Mouse (Mus musculus) liver, embryonic 15.5 days (tissue): ENCODE data around the gene Bri3bp. TPM values are rescaled to one million over a fixed set of nuclear protein-coding genes. Genes with fewer than 3 reads are reported as not detected.
"Not testable (repeated sequence)": the region's sequence is repeated elsewhere in the genome, so short reads cannot be mapped to it uniquely, and the experiment has no call there.

ENCODE experiments used
- ATAC-seq: fragments of 200-750 bp; cut with Nextera tagmentation; 2 replicates; pipeline ENCODE4 v1.8.0; 2017; ENCODE audit warnings: moderate number of reproducible peaks, mild to moderate bottlenecking, moderate library complexity; ENCODE audit not compliant: insufficient read depth
- H3K27ac ChIP-seq: fragments of 300-500 bp; sonication (generic); replicated peaks from 2 replicates; pipeline ENCODE4 v1.5.1; 2015; ENCODE audit warnings: mild to moderate bottlenecking, inconsistent platforms
- H3K27me3 ChIP-seq: fragments of 300-500 bp; sonication (generic); 2 replicates; pipeline ENCODE4 v1.6.1; 2015; ENCODE audit warnings: mild to moderate bottlenecking, inconsistent platforms
- H3K36me3 ChIP-seq: fragments of 300-500 bp; sonication (generic); replicated peaks from 2 replicates; pipeline ENCODE4 v1.6.1; 2015; ENCODE audit warnings: moderate library complexity, mild to moderate bottlenecking, inconsistent platforms
- H3K4me1 ChIP-seq: fragments of 300-500 bp; sonication (generic); replicated peaks from 2 replicates; pipeline ENCODE4 v1.6.1; 2015; ENCODE audit warnings: inconsistent platforms
- H3K4me2 ChIP-seq: fragments of 300-500 bp; sonication (generic); 2 replicates; pipeline ENCODE4 v1.6.1; 2015; ENCODE audit warnings: moderate library complexity, mild to moderate bottlenecking, inconsistent platforms
- H3K4me3 ChIP-seq: fragments of 300-500 bp; sonication (generic); replicated peaks from 2 replicates; pipeline ENCODE4 v1.5.1; 2015; ENCODE audit warnings: mild to moderate bottlenecking, inconsistent platforms
- H3K9ac ChIP-seq: fragments of 300-500 bp; sonication (generic); 2 replicates; pipeline ENCODE4 v1.6.1; 2015; ENCODE audit warnings: moderate library complexity, mild to moderate bottlenecking, inconsistent platforms
- H3K9me3 ChIP-seq: fragments of 300-500 bp; sonication (generic); replicated peaks from 2 replicates; pipeline ENCODE4 v1.6.1; 2016; ENCODE audit warnings: inconsistent platforms
- WGBS: fragments of 180-500 bp; shearing (Covaris S2); methylation state at CpG from one replicate; pipeline ENCODE4 v1.1.7; 2015; ENCODE audit warnings: mixed read lengths; ENCODE audit not compliant: insufficient replicate concordance; 5-methylcytosine and 5-hydroxymethylcytosine counted together
- polyA plus RNA-seq: library from polyadenylated mRNA; unstranded; fragments of >200 nt; fragmentation: Nextera tagmentation; extraction: Ambion mirVana; gene quantifications from 2 replicates; pipeline ENCODE4 v1.2.1, GENCODE M21; 2015

Bri3bp gene
- polyA plus RNA-seq, 1 experiment from 2014 or later = 23.5 TPM

GRCm38 (mm10) chr5:125487375-125488115 lies 46.2 kb downstream of the Bri3bp start:
- no peak overlapping the region for H3K4me3 ChIP-seq
- ATAC-seq = no peak
- H3K4me2 ChIP-seq = no peak overlapping the region
- H3K27ac ChIP-seq = no peak overlapping the region
- no peaks in the 10 kb centered on the region for H3K9me3 ChIP-seq
- 69% methylated on average over 11 of the region's 11 CpGs for WGBS
- H3K27me3 ChIP-seq = no peaks in the 10 kb centered on the region
- peaks cover 46% of the 10 kb centered on the region for H3K36me3 ChIP-seq
- peaks cover 11% of the 10 kb centered on the region for H3K4me1 ChIP-seq
- H3K9ac ChIP-seq = no peak overlapping the region

GRCm38 (mm10) chr5:125488116-125488455 lies 46.7 kb downstream of the Bri3bp start:
- Histone ChIP-seq H3K4me3 (no peak overlapping the region), H3K4me2 (no peak overlapping the region), H3K9me3 (no peaks in the 10 kb centered on the region), H3K9ac (no peak overlapping the region), H3K4me1 (peaks cover 7% of the 10 kb centered on the region), H3K27me3 (no peaks in the 10 kb centered on the region), H3K36me3 (peaks cover 45% of the 10 kb centered on the region), H3K27ac (no peak overlapping the region)
- WGBS = 58% methylated on average over 4 of the region's 4 CpGs
- no peak for ATAC-seq

GRCm38 (mm10) chr5:125488953-125489352 lies 47.6 kb downstream of the Bri3bp start:
- not testable (repeated sequence) for H3K9ac ChIP-seq, ATAC-seq, H3K27ac ChIP-seq, H3K4me3 ChIP-seq, H3K4me1 ChIP-seq, H3K27me3 ChIP-seq, H3K9me3 ChIP-seq, H3K4me2 ChIP-seq
- WGBS = 80% methylated on average over 5 of the region's 5 CpGs
- peaks cover 39% of the 10 kb centered on the region for H3K36me3 ChIP-seq

GRCm38 (mm10) chr5:125491107-125491506 lies 49.7 kb downstream of the Bri3bp start:
- ATAC-seq = no peak
- Histone ChIP-seq H3K27ac (no peak overlapping the region), H3K36me3 (peaks cover 22% of the 10 kb centered on the region; the same call in 1 of the 2 replicates), H3K9me3 (no peaks in the 10 kb centered on the region), H3K27me3 (no peaks in the 10 kb centered on the region), H3K4me2 (no peak overlapping the region), H3K4me3 (no peak overlapping the region), H3K9ac (no peak overlapping the region), H3K4me1 (no peaks in the 10 kb centered on the region)
- 84% methylated on average over 10 of the region's 10 CpGs for WGBS

- Histone ChIP-seq H3K9me3 (no peaks in the 10 kb centered on the region), H3K4me2 (no peak overlapping the region), H3K36me3 (peaks cover 15% of the 10 kb centered on the region; the same call in 1 of the 2 replicates), H3K27ac (no peak overlapping the region), H3K4me3 (no peak overlapping the region), H3K4me1 (no peaks in the 10 kb centered on the region), H3K27me3 (no peaks in the 10 kb centered on the region), H3K9ac (no peak overlapping the region)
- WGBS = 73% methylated on average over 17 of the region's 17 CpGs
- ATAC-seq = no peak
Observed at GRCm38 (mm10) chr5:125492379-125493092, 51.2 kb downstream of the Bri3bp start.

GRCm38 (mm10) chr5:125493093-125493423 lies 51.7 kb downstream of the Bri3bp start:
- no peaks in the 10 kb centered on the region for H3K27me3 ChIP-seq
- no peak overlapping the region for H3K9ac ChIP-seq
- H3K9me3 ChIP-seq = no peaks in the 10 kb centered on the region
- no peak overlapping the region for H3K4me2 ChIP-seq
- H3K4me1 ChIP-seq = no peaks in the 10 kb centered on the region
- H3K36me3 ChIP-seq = peaks cover 15% of the 10 kb centered on the region; the same call in 1 of the 2 replicates
- whole genome bisulfite sequencing = 63% methylated on average over 5 of the region's 5 CpGs
- no peak overlapping the region for H3K27ac ChIP-seq
- no peak for ATAC-seq
- no peak overlapping the region for H3K4me3 ChIP-seq

- Histone ChIP-seq H3K4me3 (no peak overlapping the region), H3K27me3 (no peaks in the 10 kb centered on the region), H3K9me3 (no peaks in the 10 kb centered on the region), H3K27ac (no peak overlapping the region), H3K9ac (no peak overlapping the region), H3K4me1 (0 out of 2 replicates have a peak, but pooled peaks cover 3% of the 10 kb centered on the region), H3K4me2 (no peak overlapping the region), H3K36me3 (peaks cover 18% of the 10 kb centered on the region; the same call in 1 of the 2 replicates)
- 81% methylated on average over 10 of the region's 10 CpGs for WGBS
- ATAC-seq = no peak
Observed at GRCm38 (mm10) chr5:125495655-125496054, 54.3 kb downstream of the Bri3bp start.

GRCm38 (mm10) chr5:125497821-125498600 lies 56.6 kb downstream of the Bri3bp start:
- Histone ChIP-seq H3K9ac (no peak overlapping the region), H3K4me1 (0 out of 2 replicates have a peak, but pooled peaks cover 4% of the 10 kb centered on the region), H3K4me2 (no peak overlapping the region), H3K9me3 (no peaks in the 10 kb centered on the region), H3K36me3 (0 out of 2 replicates have a peak, but pooled peaks cover 9% of the 10 kb centered on the region), H3K27ac (no peak overlapping the region), H3K4me3 (no peak overlapping the region), H3K27me3 (no peaks in the 10 kb centered on the region)
- ATAC-seq = no peak
- 62% methylated on average over 12 of the region's 12 CpGs for WGBS

GRCm38 (mm10) chr5:125501505-125501904 lies 60.1 kb downstream of the Bri3bp start:
- H3K9ac ChIP-seq = no peak overlapping the region
- 63% methylated on average over 6 of the region's 6 CpGs for WGBS
- no peak for ATAC-seq
- H3K4me3 ChIP-seq = no peak overlapping the region
- no peaks in the 10 kb centered on the region for H3K9me3 ChIP-seq
- H3K27ac ChIP-seq = no peak overlapping the region
- no peaks in the 10 kb centered on the region for H3K27me3 ChIP-seq
- peaks cover 12% of the 10 kb centered on the region; the same call in 1 of the 2 replicates for H3K4me1 ChIP-seq
- H3K36me3 ChIP-seq = peaks cover 32% of the 10 kb centered on the region
- H3K4me2 ChIP-seq = no peak overlapping the region

GRCm38 (mm10) chr5:125502186-125502585 lies 60.8 kb downstream of the Bri3bp start:
- Histone ChIP-seq H3K9ac (no peak overlapping the region), H3K4me1 (peaks cover 12% of the 10 kb centered on the region; the same call in 1 of the 2 replicates), H3K27ac (no peak overlapping the region), H3K4me3 (no peak overlapping the region), H3K4me2 (no peak overlapping the region), H3K9me3 (no peaks in the 10 kb centered on the region), H3K27me3 (no peaks in the 10 kb centered on the region), H3K36me3 (peaks cover 36% of the 10 kb centered on the region)
- no peak for ATAC-seq
- 48% methylated on average over 3 of the region's 3 CpGs for WGBS

GRCm38 (mm10) chr5:125503628-125504027 lies 62.3 kb downstream of the Bri3bp start:
- Histone ChIP-seq H3K4me2 (no peak overlapping the region), H3K36me3 (peaks cover 45% of the 10 kb centered on the region), H3K9me3 (no peaks in the 10 kb centered on the region), H3K9ac (no peak overlapping the region), H3K27ac (no peak overlapping the region), H3K4me3 (no peak overlapping the region), H3K4me1 (peaks cover 12% of the 10 kb centered on the region; the same call in 1 of the 2 replicates), H3K27me3 (no peaks in the 10 kb centered on the region)
- no peak for ATAC-seq
- 45% methylated on average over 6 of the region's 6 CpGs for WGBS
